Mouse (Mus musculus) monocyte, adult 2 months (primary cell): ENCODE results near the gene Olfr1301.

Experiments used
- DNase-seq, 2 experiments: peaks; one replicate each; pipeline ENCODE4 v3.0.0; 2022; ENCODE audit warnings: low spot score in 2 of 2, low read depth in 1 of 2

Gene Olfr1301

GRCm38 (mm10) chr2:111750706-111751105 is at the start of gene Olfr1301:
Gene Olfr1301 (plus strand): TSS chr2:111751006.
- no peak for DNase-seq

GRCm38 (mm10) chr2:111726739-111727138 is 24.1 kb upstream of the Olfr1301 start:
- no peak for DNase-seq

- DNase-seq = no peak
Measured at GRCm38 (mm10) chr2:111777129-111777528, 26.3 kb downstream of the Olfr1301 start, which contains the start of gene Olfr1302. Gene Olfr1302 (plus strand): TSS chr2:111777429.
